Mouse (Mus musculus): ENCODE data around the gene Prc1.

DNA sequence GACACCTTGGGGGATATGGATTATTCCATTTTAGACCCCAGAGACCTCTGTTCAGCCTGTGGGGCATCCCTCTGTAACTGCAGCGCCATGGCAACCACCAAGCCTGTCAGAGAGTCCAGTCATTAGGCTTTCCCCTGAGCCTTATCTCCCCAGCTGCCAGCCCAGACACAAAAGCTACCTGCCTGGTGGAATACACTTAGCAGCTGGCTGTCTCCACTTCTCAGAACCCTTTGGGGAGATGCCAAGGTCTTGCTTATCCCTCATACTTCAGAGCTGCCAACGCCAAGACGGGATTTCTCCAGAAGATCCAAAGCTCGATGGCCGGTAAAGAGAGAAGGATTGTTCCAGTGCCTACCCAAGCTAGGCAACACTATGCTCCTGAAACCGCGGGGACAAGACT lies 47.5 kb downstream of the Prc1 start:
- TF ChIP-seq CTCF (IDR thresholded peaks at IDR 0.05; ENCODE audit: low read depth, low read length) (no peak), POLR2A (IDR thresholded peaks at IDR 0.05; ENCODE audit: extremely low read depth, insufficient read depth, low read length) (no peak)
